Mouse (Mus musculus) left cerebral cortex, postnatal 25 days (tissue): Measurements from ENCODE around the gene Tlcd2. TPM values are rescaled to one million over a fixed set of nuclear protein-coding genes. Genes with fewer than 3 reads are reported as not detected.

Experiments
- DNase-seq, 2 experiments: peaks; one replicate each; pipeline ENCODE4 v3.0.0; 2022; ENCODE audit warnings: low spot score in 2 of 2, mixed read lengths in 1 of 2
- intact Hi-C: fragments of 180-260 bp; cut with DNase I; formaldehyde crosslinking; loops from one replicate; pipeline ENCODE4 v1.15.1; 2025
- total RNA-seq, 2 experiments: library from RNA; stranded (reverse); gene quantifications; 2 replicates each; pipeline ENCODE4 v1.2.3; 2021

Gene Tlcd2
- total RNA-seq, 2 experiments from 2014 or later = 0.69 to 0.80 TPM

DNA sequence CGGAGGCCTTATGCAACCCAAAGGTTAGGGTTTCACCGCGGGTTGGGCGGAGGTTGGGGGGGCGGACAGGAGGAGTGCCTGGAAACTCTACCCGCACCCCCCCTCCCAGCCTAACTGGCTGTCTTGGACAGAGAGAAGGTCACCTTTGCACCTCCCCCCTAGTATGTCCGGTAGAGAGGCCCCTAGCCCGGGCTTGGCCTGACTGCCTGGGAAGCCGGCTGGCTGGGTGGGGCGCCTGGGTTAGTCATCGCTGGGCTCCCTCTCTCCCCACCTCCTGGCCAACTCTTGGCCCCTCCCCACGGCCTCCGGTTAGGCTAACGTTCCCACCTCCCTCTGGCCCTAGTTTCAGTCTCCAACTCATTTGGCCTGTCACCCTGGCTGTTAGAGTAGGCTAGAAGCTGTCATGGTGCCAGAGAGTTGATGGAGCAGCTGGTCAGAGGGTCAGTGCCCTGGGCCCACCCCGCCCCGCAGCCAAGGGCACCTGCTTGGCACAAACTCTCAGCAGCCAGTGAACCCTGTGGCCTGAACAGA, 803 bp downstream of the Tlcd2 start:
- DNase-seq = peak in 1 of 2 experiments; percentile 43
- intact Hi-C loops = loop anchor here (5.0 kb wide), 1 partner anchor 270 kb away; the partner anchor contains the start of genes Dph1 and Rtn4rl1

DNA sequence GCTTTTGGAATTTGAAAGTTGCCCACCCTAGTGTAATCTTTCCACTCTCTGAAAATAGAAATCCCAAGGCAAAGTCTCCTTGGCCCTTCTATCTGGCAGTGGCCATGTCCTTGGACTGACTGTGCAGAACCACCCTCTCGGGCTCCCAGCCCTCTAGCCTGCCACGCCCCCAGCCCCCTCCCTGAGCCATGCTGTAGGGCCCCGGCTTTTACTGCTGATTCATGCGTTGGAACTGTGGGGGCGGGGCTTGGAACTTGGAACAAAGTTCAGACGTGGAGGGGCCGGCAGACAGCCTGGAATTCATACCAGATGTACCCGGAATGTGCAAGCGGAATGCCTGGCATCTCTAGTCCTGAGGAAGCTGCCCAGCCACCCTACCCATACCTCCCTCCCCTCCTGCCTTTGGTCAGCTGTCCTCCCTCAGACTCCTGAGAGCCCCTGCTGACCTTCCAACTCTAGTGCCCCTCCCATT, 1.4 kb downstream of the Tlcd2 start:
- DNase-seq = peak; percentile 49 to 64
- intact Hi-C loops = loop anchor here (5.0 kb wide), 1 partner anchor 271 kb away; the partner anchor contains the start of genes Dph1 and Rtn4rl1

DNA sequence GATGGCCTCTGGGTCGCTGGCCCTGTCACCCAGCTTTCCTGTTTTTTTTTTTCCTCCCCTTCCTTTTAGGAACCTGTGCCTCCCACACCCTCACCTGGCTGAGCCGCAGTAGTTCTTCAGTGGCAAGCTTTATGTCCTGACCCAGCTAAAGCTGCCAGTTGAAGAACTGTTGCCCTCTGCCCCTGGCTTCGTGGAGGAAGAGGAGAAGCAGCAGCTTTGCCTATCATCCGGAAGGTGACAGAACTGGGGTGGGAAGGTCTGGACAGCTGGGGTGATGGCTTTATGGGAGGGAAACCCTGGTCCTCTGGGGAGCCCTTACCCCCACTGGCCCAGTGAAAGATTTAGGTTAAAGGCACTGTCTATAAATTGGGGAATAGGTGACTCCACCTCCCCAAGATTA, 2.1 kb downstream of the Tlcd2 start:
- DNase-seq = no peak
- intact Hi-C loops = loop anchor here (5.0 kb wide), 1 partner anchor 271 kb away; the partner anchor contains the start of genes Dph1 and Rtn4rl1

DNA sequence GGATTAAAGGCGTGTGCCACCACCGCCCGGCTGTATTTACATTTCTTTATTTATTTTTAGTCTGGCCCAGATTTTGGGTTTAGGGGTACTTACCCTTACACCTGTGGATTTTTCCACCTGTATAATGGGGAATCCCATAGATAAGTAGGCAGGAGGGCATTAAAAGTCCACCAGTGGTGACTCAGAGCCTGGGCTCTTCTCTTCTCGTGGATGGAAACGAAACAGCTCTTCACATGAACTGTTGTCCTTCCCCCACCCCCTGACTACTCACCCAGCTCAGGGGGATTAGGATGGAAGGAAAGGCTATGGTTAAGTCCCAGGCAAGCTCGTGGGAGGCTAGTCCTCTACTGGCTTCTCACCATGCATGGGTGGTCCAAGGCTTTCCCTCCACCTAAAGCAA, 2.9 kb downstream of the Tlcd2 start:
- intact Hi-C loops = loop anchor here (5.0 kb wide), 1 partner anchor 272 kb away; the partner anchor contains the start of genes Dph1 and Rtn4rl1
- no peak for DNase-seq

DNA sequence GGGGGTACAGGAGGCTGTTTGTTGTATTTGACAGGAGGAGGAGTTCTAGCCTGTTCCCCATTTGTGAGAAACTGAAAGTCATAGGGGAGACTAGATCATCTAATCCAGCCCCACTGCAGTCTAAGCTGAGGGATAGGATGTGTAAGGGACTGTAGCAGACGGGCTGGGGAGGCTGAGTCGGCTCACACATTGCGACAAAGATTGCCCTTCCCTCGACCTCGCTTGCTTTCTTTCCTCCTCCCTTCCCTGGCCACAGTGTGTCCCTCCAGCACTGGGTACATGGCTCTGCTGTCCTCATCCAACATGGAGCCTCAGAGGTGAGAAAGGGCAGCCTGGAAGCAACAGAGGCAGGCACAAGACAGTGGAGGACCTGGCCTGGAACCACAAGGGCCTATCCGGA, 3.5 kb downstream of the Tlcd2 start:
- DNase-seq = no peak
- intact Hi-C loops = no loop called here

DNA sequence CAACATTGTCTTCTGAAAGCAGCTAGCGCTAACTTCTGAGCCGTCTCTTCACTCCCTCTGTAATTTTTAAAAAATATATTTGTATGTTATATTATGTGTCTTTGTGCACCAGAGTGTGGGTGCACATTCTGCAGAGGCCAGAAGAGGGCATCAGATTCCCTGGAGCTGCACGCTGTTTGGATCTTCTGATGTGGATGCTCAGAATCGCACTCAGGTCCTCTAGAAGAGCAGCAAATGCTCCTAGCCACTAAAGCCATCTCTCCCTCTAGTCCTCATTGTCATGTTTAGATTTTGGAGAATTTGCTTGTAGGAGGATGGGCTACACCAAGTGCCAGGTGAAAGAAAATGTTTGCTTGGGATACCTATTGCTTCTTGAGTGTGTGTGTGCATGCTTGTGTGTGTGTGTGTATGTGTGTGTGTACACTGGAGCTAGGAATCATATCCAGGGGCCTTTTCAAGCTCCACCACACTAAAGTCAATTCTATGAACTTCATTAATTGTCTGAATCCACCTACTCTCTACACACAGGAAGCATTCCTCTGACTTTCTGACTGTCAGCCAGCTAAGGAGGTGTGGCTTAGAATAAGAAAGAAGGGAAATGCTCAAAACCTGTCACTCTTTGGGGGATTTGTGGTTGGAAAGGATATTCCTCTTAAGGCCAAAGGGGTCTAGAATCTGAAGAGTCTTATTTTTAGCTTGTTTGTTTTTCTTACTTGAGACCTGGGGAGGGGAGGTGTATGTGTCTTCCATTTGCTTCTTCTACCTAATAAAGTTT, 5.4 kb downstream of the Tlcd2 start:
- DNase-seq = no peak
- intact Hi-C loops = no loop called here

DNA sequence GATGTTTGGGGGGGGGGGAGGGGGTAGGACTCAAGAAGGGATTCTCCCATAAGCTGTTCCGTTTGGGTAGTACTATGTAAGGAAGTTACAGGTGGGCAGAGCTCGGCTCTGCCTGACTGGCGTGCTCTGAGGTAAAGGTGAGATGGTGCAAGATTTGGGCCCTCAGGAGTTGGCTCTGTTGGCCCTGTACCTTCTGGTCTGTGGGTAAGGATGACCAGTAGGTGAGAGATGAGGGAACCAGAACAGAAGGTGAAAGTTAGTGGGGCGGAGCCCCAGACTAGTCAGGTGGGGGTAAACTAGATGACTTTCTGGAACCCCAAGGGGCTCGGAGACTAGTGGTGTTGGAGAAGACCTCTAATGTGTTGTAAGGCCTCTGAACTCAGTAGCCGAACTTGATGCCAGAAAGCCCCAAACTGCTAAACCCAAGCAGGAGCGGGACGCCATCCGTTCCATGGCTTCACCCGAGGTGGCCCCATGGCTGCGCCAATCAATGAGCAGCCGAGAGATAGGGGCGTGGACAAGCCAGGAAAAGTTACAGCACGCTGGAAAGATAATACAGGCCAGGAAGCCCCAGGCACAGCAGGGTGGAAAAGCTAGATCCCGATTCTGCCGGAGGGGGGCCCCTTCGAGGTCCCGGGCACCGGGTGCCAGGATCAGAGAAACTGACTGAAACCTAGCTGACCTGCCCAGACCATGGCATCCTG, 6.1 kb downstream of the Tlcd2 start:
- no peak for DNase-seq
- intact Hi-C loops = no loop called here

DNA sequence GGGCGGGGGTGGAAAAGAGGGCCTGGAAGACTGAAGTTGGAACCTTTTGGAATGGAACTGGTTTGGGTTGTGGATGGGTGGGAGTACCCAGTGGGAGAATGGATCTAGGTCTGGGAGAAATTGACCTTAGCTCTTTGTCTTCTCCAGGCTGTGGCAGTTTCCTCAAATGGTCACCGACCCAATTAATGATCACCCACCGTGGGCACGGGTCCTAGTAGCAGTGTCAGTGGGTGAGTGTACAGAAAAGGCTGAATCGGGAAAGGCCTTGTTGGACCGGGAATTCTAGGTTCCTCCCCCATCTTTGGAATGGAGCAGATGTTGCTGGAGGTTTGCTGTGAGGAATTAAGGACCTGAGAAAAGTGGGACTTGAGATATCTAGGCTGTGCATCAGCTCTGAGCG, 6.9 kb downstream of the Tlcd2 start:
- intact Hi-C loops = no loop called here
- DNase-seq = no peak

DNA sequence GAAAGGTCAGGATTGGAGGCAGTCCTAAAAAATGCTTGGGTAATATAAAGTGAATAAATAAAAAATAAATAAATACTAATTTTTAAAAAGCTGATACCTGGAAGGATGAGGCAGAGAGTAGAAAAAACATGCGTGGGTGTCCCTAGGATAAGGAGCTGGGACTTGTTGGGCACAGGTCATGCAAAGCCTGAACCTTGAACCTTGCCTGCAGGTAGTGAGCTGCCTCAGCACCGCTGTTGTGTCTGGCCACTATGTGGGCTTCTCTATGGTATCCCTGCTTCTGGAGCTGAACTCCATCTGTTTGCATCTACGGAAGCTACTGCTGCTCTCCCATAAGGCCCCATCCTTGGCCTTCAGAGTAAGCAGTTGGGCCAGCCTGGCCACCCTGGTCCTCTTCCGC, 7.7 kb downstream of the Tlcd2 start:
- intact Hi-C loops = no loop called here
- DNase-seq = no peak

DNA sequence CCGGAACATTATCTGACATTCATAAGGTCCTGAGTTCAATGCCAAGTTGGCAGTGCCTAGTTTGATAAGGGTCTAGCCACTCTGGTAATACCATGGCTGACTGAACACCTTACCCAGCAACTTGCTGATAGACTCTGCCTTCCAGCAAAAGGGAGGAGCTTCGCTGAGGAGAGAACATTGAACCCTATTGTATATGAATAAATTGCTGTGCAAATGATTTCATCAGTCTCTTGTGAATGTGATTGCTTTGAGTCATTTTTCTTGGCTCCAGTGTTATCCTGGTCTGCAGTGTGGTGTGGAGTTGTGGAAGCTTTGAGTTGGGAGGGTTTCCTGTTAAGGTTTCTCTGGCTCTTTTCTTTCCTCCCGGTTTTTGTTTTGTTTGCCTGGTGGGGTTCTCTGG, 9.2 kb downstream of the Tlcd2 start:
- intact Hi-C loops = no loop called here
- DNase-seq = no peak

DNA sequence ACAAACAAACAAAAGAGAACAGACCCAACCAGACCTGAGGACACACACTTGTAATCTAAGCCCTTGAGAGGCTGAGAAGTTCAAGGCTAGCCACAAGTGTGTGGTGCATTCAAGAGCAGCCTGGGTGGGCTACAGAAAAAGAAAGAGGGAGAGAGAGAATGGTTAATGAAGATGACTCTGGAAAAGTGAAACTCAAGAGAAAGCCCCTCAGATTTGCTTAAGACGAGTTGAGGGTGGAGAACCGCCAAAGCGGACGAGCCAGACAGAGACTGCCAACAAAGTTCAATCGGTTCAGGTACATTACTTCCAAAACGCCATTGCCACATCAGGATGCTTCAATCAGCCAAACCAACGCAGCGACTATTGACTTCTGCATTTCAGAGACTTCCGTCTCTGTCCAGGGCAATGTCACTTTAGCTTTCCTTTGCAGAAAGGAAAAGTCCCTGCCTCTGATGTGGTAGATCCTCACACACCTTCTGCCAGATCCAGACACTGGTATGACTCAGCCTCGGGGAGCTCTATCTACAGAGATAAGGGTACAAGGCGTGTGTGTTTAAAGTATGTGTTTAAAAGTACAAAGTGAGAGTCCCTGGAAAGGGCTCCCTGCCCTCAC, 11.1 kb downstream of the Tlcd2 start:
- no peak for DNase-seq
- intact Hi-C loops = no loop called here

DNA sequence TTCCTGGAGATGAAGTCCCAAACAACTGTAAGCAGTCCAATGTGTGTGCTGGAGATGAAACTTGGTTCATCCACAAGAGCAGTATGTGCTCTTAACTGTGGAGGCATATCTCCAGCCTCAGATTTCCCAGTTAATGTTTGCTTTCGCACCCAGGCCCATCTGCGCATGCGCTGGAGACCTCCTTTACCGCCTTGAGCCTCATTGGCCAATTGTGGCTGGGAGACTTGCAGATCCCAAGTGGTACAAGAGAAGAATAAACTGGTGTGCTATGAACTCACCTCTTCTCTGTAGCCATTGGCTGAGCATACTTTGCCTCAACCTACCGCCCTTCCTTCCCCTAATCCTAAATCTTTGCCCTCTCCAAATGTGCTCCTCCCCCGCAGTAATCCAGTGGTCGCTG, 11.9 kb downstream of the Tlcd2 start:
- intact Hi-C loops = no loop called here
- no peak for DNase-seq

DNA sequence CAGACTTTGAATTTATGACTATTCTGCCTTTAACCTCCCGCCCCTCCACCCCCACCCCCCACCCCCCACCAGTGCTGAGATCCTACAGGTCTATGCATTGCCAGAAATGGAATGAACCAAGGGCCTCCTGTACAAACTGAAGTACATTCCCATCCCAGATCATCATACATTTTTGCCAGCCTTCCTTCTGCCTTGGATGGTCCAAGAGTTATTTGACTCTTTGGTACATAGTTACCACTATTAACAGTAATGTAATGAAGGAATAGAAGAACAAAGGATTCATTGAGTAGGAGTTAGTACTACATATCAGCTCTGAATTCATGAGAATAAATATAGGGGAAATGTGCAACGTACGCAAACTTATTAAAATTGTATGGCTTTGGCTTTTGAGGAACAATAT, 24.7 kb downstream of the Tlcd2 start:
- no peak for DNase-seq
- intact Hi-C loops = no loop called here

DNA sequence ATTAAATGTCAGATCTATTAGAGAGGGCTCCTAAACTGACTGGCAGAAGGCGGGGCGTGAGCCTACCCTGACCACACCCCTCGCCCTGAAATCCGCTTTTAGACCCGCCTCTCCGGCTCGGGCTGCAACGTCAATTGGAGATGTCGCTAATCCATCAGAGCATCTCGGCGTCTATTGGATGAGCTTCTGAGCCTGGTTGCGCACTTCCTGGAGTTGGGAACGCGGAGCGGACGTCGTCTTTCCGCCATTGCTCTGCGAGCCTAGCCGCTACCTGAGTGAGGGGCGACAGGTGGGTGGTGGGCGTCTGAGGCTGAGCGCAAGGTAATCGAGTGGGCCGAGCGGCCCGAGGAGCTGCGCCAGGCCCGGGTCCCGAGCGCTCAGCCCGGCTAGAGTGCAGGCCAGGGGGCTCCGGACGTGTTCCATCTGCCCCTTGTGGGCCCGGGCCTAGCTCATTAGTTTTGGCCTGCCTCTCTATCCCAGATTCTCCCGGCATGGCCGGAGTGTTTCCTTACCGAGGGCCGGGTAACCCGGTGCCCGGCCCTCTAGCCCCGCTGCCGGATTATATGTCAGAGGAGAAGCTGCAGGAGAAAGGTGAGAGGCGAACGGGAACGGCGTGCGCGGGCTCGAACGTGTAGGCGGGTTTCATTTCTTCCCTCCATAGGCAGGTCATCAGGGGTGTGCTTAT, 25.2 kb downstream of the Tlcd2 start, which contains the start of gene Prpf8:
TSS of gene Prpf8 (plus strand) at position 216 of the 685 bp plus-strand sequence.
- intact Hi-C loops = no loop called here
- DNase-seq = peak; percentile 98 to 99

DNA sequence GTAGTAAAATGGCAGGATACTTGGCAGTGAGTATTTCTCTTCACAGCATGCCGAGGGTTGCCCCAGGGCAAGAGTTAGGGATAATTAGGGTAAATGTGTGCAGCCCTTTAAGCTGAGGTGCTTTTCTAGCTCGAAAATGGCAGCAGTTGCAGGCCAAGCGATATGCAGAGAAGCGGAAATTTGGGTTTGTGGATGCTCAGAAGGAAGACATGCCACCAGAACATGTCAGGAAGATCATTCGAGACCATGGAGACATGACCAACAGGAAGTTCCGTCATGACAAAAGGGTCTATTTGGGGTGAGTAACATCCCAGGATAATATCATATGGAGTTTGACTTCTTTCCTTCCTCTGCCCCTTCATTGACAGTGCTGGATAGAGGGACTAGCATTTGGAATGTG, 26.0 kb downstream of the Tlcd2 start:
- intact Hi-C loops = no loop called here
- DNase-seq = no peak

DNA sequence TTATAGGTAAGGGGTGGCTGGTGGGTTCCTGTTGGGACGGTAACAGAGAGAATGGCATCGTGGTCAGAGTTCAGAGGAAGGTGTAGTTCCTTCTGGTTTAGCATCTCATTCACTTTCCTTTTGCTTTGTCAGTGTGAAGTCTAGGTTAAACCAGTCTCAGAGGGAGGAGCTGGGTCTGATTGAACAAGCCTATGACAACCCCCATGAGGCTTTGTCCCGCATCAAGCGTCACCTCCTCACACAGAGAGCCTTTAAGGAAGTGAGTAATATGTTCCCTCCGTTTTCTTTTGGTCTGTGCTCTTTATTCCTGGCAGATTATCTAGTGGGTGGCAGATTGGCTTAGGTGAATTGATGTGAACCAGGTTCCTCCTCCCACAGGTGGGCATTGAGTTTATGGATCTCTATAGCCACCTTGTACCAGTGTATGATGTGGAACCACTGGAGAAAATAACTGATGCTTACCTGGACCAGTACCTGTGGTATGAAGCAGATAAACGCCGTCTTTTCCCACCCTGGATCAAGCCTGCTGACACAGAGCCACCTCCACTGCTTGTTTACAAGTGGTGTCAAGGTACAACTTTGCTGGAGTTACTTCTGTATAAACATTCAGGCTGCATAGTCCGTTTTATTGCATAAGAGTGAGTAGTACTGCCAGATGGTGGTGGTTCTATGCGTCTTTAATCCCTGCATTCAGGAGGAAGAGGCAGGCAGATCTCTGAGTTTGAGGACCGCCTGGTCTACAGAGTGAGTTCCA, 33.0 kb downstream of the Tlcd2 start:
- intact Hi-C loops = no loop called here
- DNase-seq = no peak

DNA sequence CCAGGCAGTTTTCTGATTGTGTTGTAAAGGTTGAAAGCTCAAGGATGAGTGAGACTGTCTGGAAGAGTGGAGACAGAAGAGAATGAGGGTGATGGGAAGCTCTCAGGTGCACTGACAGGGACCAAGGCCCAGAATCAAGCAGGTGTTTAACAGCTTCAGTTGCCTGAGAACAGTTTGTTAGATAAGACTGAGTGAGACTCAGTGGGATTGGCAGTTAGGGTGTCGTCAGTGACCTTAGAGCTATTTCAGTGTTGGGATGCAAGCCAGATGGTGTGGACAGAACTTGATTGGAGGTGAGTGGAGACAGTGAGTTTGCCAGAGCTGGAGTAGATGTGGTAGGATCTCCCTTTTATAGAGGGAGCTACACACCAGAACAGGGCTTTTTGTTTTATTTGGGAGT, 36.6 kb downstream of the Tlcd2 start:
- intact Hi-C loops = no loop called here
- DNase-seq = no peak

DNA sequence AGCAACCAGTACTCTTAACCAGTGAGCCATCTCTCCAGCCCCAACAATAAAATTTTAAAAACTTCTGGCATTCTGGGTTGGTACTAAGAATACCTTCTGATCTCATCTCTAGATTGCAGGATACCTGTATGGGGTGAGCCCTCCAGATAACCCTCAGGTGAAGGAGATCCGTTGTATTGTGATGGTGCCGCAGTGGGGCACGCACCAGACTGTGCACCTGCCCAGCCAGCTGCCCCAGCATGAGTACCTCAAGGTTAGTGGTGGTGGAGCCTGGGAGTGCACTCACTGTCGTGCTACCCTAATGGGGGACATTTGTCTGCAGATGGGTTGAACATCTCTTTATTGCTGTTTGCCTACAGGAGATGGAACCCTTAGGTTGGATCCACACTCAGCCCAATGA, 46.6 kb downstream of the Tlcd2 start:
- intact Hi-C loops = no loop called here
- DNase-seq = no peak

DNA sequence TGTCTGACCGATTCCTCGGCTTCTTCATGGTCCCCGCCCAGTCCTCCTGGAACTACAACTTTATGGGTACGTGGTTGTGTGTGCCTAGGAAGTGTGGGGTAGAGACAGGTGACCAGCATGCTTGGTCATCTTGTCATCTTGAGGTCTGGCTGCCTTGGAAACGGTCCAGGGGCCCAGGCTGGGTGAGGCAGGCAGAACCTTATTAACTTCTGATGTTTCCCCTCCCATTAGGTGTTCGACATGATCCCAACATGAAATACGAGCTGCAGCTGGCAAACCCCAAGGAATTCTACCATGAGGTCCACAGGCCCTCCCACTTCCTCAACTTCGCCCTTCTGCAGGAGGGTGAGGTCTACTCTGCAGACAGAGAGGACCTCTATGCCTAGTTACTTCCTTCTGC, 47.4 kb downstream of the Tlcd2 start:
- DNase-seq = no peak
- intact Hi-C loops = no loop called here
